Mouse (Mus musculus): ENCODE measurements around the gene Igsf21. TPM values are rescaled to one million over a fixed set of nuclear protein-coding genes. Genes with fewer than 3 reads are reported as not detected.

Igsf21 gene
- polyA plus RNA-seq, 1 experiment from 2014 or later: 2.2 TPM

DNA sequence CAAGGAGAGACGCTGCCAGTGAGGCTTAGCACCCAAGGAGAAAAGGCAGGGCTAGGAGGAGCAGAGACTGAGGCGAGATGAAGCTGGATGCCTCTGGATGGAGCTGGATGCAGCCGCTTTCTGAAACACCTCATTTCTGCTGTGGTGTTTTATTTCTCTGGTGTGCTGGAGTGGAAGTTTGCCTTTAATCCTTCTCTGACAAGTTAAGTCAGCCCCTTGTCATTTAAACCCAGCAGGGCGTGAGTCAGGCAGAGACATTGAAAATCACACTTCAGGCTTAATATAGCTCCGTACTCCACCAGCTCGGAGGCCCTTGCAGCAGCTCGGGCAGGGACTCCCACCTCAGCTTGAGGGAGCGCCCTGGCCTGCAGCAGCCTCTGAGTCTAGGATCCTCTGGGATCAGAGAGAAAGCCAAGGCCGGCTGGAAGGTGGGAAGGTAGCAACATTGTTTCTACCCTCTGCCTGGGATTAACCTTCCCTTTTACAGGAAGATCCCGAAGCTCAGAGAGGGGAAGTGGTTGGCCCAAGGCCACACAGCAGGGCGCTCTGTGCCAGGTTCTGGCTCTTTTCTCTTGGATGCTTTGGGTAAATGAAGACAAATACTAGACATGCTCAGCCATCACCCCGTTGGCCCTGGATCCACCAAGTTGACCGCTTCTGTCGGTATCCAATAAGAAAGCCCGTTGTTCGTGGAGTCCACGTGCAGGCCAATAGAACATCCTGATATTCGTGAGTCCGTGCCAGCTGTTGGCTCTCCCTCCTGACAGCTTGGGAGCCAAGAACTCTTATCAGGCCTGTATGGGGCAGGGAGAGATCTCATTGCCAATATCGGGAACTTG, 98.5 kb downstream of the Igsf21 start:
- WGBS: 78% methylated on average over 20 of the region's 20 CpGs
- H3K36me3 ChIP-seq (replicated peaks): no peaks in the 10 kb centered on the region
- H3K4me1 ChIP-seq: peaks cover 12% of the 10 kb centered on the region
- H3K4me3 ChIP-seq: no peak overlapping the region
- DNase-seq (ENCODE audit: low spot score): no peak
- H3K9me3 ChIP-seq: peaks cover 2% of the 10 kb centered on the region
- peaks cover 30% of the 10 kb centered on the region; the same call in 1 of the 2 replicates for H3K27me3 ChIP-seq (replicated peaks; ENCODE audit: low read depth, poor library complexity, severe bottlenecking)
- peak overlapping the region; percentile 19; the same call in 1 of the 2 replicates for H3K27ac ChIP-seq (replicated peaks)

DNA sequence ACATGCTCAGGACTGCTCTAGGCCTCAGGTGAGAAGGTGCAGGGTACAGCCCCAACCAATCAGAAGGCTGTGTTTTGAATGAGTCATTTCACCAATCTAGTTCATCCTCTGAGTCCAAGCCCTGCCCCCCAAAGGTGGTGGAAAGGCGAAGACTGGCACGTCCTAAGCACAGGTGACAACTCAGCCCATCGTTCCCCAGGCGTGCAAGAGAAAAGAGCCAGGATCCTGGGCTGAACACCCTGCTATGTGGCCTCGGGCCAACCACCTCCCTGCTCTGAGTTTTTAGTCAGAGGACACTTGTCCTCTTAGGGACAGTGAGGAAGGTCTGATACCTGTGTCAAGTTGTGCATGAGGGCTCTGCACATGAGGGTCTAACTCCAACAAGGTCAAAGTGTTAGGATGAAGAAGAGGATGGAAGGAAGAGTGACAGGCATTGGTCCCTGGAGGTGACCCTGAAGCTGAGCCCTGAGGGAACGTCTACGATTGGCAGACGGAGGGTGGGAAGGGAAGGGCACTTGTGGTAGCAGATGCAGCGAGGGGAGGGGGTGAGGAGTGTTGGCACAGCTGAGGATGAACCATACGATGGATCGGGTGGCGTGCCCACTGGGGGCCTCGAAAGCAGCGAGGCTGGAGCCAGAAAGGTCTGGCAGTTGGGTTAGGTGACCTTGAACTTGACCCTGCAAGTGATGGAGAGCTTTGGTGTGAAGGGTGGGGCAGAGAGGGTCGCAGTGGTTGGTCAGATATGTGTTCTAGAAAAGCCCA, 99.3 kb downstream of the Igsf21 start:
- no peak overlapping the region for H3K4me3 ChIP-seq
- H3K9me3 ChIP-seq: peaks cover 2% of the 10 kb centered on the region
- WGBS: 80% methylated on average over 15 of the region's 15 CpGs
- DNase-seq (ENCODE audit: low spot score): no peak
- peaks cover 30% of the 10 kb centered on the region; the same call in 1 of the 2 replicates for H3K27me3 ChIP-seq (replicated peaks; ENCODE audit: low read depth, poor library complexity, severe bottlenecking)
- peak overlapping the region; percentile 19; the same call in 1 of the 2 replicates for H3K27ac ChIP-seq (replicated peaks)
- H3K4me1 ChIP-seq: peaks cover 12% of the 10 kb centered on the region
- H3K36me3 ChIP-seq (replicated peaks): no peaks in the 10 kb centered on the region

DNA sequence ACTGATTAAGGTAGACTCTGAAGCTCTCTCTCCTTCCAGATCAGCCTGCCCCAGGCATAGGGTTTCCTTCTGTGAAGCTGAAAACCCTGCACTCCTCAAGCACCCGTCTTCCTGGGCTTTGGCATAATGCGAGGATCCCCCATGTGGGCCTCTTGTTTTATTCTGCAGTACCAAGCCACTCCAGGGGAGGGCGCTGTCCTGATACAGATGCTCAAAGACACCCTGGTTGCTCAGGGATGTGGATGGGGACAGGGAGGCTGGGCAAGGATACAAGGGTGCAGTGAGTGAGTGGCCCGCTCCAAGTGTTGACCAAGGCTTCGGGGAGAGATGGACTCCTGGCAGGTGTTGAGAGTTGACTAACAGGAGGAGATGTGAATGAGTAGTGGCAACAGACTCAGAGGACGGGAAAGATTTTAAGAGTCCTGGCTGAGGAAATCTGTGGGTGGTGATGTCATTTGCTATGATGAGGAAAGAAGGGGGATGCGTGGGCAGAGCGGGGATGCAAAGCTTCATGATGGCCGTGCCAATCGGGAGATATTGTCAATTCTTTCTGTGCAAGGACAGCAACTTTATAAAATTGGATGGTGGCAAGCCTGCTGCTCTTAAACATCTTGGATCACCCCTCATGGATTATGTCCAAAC, 102.6 kb downstream of the Igsf21 start:
- peaks cover 24% of the 10 kb centered on the region; the same call in 1 of the 2 replicates for H3K27me3 ChIP-seq (replicated peaks; ENCODE audit: low read depth, poor library complexity, severe bottlenecking)
- H3K4me1 ChIP-seq: peaks cover 16% of the 10 kb centered on the region
- no peaks in the 10 kb centered on the region for H3K36me3 ChIP-seq (replicated peaks)
- DNase-seq (ENCODE audit: low spot score): no peak
- peaks cover 2% of the 10 kb centered on the region for H3K9me3 ChIP-seq
- no peak overlapping the region for H3K27ac ChIP-seq (replicated peaks)
- H3K4me3 ChIP-seq: no peak overlapping the region
- 84% methylated on average over 10 of the region's 10 CpGs for WGBS

DNA sequence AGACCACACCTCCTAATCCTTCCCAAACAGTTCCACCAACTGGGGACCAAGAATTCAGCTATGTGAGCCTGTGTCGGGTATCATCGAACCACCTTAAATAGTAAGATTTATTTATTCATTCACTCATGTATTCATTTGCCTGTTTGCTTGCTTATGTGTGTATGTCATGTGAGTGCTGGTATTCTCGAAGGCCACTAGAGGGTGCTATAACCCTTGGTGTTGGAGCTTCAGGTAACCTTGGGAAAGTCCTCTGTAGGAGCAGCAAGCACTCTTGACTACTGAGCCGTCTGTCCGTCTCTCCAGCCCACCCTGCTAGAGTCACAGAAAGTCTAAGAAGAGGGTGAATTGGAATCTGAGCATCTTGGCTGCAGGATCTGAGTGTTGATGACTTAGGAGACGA, 103.4 kb downstream of the Igsf21 start:
- H3K9me3 ChIP-seq: peaks cover 2% of the 10 kb centered on the region
- peaks cover 21% of the 10 kb centered on the region for H3K4me1 ChIP-seq
- peaks cover 22% of the 10 kb centered on the region; the same call in 1 of the 2 replicates for H3K27me3 ChIP-seq (replicated peaks; ENCODE audit: low read depth, poor library complexity, severe bottlenecking)
- no peak overlapping the region for H3K4me3 ChIP-seq
- no peak for DNase-seq (ENCODE audit: low spot score)
- H3K36me3 ChIP-seq (replicated peaks): no peaks in the 10 kb centered on the region
- WGBS: 91% methylated on average over 6 of the region's 6 CpGs
- no peak overlapping the region for H3K27ac ChIP-seq (replicated peaks)

DNA sequence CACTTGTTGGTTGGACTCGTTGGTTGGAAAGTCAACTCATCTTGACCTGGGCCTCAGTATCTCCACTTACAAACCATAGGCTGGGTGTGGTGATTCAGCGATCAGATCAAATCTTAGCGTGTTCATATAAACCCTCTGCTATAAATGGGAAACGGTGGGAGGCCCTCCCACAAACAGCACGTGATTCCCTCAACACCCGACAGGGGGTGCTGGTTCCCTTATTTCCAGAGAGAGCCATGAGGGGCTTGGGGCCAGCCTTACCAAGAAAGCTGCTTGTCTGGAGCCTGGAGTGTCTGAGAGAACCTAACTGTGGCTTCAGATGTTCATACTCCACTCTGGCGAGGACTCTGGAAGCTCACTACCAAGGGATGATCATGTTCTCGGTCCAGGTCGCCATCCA, 106.1 kb downstream of the Igsf21 start:
- no peak overlapping the region for H3K4me3 ChIP-seq
- no peak overlapping the region for H3K27ac ChIP-seq (replicated peaks)
- peaks cover 2% of the 10 kb centered on the region for H3K9me3 ChIP-seq
- 0 out of 2 replicates have a peak, but pooled peaks cover 4% of the 10 kb centered on the region for H3K27me3 ChIP-seq (replicated peaks; ENCODE audit: low read depth, poor library complexity, severe bottlenecking)
- H3K36me3 ChIP-seq (replicated peaks): no peaks in the 10 kb centered on the region
- 70% methylated on average over 9 of the region's 9 CpGs for WGBS
- no peak for DNase-seq (ENCODE audit: low spot score)
- peaks cover 10% of the 10 kb centered on the region for H3K4me1 ChIP-seq

DNA sequence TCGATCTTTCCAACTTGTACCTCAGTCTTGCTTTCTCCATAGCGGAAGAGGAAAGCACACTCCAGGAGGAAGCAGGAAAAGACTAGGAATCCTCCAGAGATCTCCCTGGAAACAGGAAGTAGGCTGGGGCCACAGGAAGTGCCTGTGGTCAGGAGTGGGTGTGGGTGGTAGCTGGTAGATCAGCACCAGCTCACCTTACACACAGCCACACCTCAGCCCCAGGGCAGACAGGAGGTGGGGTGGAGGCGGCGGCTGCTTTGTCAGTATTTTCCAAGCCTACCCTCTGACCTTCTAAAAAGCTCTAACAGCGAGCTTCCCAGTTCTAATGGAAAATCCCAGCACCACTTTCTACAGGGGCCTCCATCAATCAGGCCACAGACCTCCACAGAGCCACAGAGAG, 107.7 kb downstream of the Igsf21 start:
- H3K4me3 ChIP-seq: no peak overlapping the region
- no peaks in the 10 kb centered on the region for H3K27me3 ChIP-seq (replicated peaks; ENCODE audit: low read depth, poor library complexity, severe bottlenecking)
- H3K4me1 ChIP-seq: peaks cover 10% of the 10 kb centered on the region
- WGBS: 61% methylated on average over 5 of the region's 5 CpGs
- no peaks in the 10 kb centered on the region for H3K36me3 ChIP-seq (replicated peaks)
- H3K9me3 ChIP-seq: peaks cover 2% of the 10 kb centered on the region
- H3K27ac ChIP-seq (replicated peaks): no peak overlapping the region
- no peak for DNase-seq (ENCODE audit: low spot score)

DNA sequence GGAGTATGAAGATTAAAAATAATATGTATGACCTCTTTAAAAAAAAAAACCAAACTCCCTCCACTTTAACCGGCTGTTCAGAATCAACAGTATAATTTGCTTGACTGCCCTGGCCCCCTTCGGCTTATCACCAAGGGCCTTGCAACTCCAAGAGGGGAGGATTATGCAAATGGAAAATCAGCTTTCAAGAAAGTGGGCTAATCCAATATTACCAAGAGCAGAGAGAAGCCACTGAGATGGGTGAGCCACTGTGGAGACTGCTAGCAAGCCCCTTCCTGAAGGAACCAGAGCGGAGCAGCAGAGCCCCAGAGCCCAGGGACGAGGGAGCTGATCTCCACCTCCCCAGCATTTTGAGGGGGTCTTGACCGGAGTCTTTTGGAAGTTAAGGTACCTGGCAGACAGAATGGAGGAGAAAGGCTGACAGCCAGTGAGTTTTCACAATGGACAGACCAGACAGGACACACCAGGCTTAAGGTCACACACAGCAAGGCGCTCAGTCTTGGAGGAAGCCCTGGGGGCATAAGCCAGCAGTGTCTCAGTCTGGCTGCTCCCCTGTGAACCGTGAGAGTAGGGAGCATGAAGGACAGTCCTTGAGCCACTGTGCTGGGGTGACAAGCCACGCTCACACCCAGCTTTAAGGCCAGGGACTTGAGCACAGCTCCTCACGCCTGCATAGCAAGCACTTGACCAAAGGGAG, 114.8 kb downstream of the Igsf21 start:
- no peaks in the 10 kb centered on the region for H3K36me3 ChIP-seq (replicated peaks)
- H3K27ac ChIP-seq (replicated peaks): no peak overlapping the region
- H3K4me3 ChIP-seq: no peak overlapping the region
- 13% methylated on average over 9 of the region's 9 CpGs for WGBS
- H3K9me3 ChIP-seq: no peaks in the 10 kb centered on the region
- H3K27me3 ChIP-seq (replicated peaks; ENCODE audit: low read depth, poor library complexity, severe bottlenecking): peaks cover 26% of the 10 kb centered on the region
- peaks cover 27% of the 10 kb centered on the region for H3K4me1 ChIP-seq
- DNase-seq (ENCODE audit: low spot score): no peak

DNA sequence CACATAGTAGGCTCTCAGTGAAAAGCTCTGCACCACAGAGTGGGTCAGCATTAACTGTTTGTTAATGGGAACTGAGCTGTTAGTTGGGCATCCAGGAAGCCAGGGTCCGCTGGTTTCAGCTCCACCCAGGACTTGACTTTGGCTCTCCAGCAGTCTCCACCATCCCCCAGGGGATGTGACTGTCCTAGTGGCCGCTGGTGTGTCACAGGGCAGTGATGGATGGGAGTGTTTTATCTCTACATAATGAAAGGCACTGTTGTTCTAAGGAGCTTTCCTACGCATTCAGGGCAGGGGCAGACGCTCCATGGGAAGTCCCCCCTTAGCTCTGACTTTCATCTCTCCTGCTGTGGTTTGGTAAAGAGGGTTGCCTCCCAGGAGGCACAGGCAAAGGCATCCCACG, 115.4 kb downstream of the Igsf21 start:
- no peaks in the 10 kb centered on the region for H3K9me3 ChIP-seq
- H3K27ac ChIP-seq (replicated peaks): no peak overlapping the region
- no peak overlapping the region for H3K4me3 ChIP-seq
- 2% methylated on average over 5 of the region's 5 CpGs for WGBS
- DNase-seq (ENCODE audit: low spot score): no peak
- H3K4me1 ChIP-seq: peaks cover 27% of the 10 kb centered on the region
- H3K27me3 ChIP-seq (replicated peaks; ENCODE audit: low read depth, poor library complexity, severe bottlenecking): peaks cover 26% of the 10 kb centered on the region
- H3K36me3 ChIP-seq (replicated peaks): no peaks in the 10 kb centered on the region

DNA sequence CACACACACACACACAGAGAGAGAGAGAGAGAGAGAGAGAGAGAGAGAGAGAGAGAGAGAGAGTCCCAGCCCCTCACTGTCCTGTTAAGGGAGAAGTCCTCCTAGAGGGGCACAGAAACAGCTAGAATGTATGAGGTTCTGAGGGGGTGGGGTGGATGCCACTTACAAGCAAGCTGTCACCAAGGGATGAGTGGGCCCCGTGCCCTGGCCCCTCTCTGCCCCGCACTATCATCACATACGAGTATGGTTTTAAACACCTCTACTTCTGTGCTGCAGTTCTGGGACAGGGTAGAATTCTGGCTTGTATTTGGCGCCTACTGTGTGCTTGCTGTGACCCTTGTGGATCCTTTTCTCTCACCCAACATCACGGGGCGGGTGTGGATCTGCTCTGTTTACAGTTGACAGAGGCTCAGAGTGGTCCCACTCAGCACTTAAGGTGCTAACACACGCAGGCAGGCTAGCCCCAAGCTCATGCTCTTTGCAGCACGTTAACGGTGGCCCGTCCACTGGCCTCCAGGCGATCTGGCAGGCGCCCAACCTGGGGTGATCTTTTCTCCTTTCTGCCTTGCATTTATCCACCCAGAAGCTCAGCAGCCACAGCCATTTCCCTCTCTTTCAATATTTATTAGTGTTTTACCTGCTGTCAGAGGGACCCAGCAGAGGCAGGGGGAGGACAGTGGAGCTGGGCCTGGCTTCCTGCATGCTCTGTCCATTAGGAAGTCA, 116.9 kb downstream of the Igsf21 start:
- H3K4me3 ChIP-seq: no peak overlapping the region
- no peaks in the 10 kb centered on the region for H3K36me3 ChIP-seq (replicated peaks)
- no peak overlapping the region for H3K27ac ChIP-seq (replicated peaks)
- 75% methylated on average over 12 of the region's 12 CpGs for WGBS
- H3K4me1 ChIP-seq: peaks cover 27% of the 10 kb centered on the region
- DNase-seq (ENCODE audit: low spot score): no peak
- peaks cover 26% of the 10 kb centered on the region for H3K27me3 ChIP-seq (replicated peaks; ENCODE audit: low read depth, poor library complexity, severe bottlenecking)
- H3K9me3 ChIP-seq: no peaks in the 10 kb centered on the region

DNA sequence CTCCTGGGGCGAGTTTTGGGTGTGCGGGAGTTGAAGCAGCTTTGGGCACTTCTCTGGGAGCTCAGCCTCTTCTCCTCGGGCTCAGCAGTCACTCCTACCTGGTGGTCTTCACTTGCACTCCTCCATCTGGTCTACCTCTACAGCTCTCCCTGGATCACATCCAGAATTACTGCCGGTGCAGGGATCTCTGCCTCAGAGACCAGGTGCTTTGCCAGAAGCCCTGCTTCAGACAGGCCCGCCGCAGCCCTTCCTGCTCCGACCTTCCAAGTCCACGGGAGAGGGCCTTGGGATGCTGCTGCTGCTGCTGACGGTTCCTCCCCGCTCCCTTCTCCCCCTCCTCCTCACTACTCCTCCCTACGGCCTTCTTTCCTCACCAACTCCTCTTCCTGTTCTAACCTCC, 118.5 kb downstream of the Igsf21 start:
- 84% methylated on average over 11 of the region's 11 CpGs for WGBS
- Histone ChIP-seq H3K27ac (replicated peaks) (no peak overlapping the region), H3K36me3 (replicated peaks) (no peaks in the 10 kb centered on the region), H3K27me3 (replicated peaks; ENCODE audit: low read depth, poor library complexity, severe bottlenecking) (peaks cover 26% of the 10 kb centered on the region), H3K4me1 (peaks cover 35% of the 10 kb centered on the region), H3K4me3 (no peak overlapping the region), H3K9me3 (no peaks in the 10 kb centered on the region)
- no peak for DNase-seq (ENCODE audit: low spot score)

DNA sequence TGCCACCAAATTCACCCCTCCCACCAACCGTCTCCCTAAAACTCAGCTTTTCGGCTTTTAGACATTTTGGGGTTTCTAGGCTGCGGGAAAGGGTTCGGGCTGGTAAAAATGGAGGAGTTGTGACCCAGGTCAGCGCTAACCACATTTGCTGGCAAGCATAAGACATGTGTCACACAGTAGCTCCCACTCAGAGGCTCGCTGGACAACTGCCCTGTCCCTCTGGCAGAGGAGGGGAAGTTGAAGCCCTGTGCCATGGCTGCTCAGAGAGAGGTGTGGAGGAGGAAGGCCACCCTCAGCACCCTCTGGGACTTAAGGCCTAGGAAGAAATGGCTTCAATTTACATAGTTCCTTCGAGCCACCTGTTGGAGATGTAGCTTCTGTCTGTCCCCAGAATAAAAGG, 120.8 kb downstream of the Igsf21 start:
- DNase-seq (ENCODE audit: low spot score): no peak
- no peaks in the 10 kb centered on the region for H3K9me3 ChIP-seq
- H3K4me1 ChIP-seq: peaks cover 21% of the 10 kb centered on the region
- no peaks in the 10 kb centered on the region for H3K36me3 ChIP-seq (replicated peaks)
- peaks cover 11% of the 10 kb centered on the region for H3K27me3 ChIP-seq (replicated peaks; ENCODE audit: low read depth, poor library complexity, severe bottlenecking)
- no peak overlapping the region for H3K4me3 ChIP-seq
- WGBS: 85% methylated on average over 7 of the region's 7 CpGs
- no peak overlapping the region for H3K27ac ChIP-seq (replicated peaks)

All from embryonic facial prominence, embryonic 10.5 days (tissue).